23 mouse cellular contexts compared by ENCODE assay signal in the genomic region with DNA sequence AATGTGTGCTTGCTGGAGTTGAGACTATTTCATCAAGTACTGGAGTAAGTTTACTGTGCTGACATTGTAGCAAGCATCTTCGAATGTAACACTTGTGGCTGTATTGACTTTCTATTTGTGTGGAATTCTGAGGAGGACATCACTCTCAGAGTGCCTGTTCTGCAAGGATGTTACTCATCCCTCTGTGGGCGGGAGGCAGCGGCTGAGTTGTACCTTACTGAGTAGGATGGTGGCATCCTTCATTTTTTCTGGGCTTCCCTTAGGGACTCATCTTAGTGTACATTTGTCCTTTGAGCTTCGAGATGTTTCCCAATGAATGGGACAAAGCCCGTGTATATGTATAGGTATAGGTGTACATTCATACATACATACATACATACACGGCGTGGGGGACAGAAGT. TPM values are rescaled to one million over a fixed set of nuclear protein-coding genes. Genes with fewer than 3 reads are reported as not detected.
DNase-seq lines count a peak whose midpoint lies in the region; ATAC-seq lines count a peak whose summit lies in the region.
"Had no signal": no experiment of that assay in that cellular context is flagged by ENCODE, and none has a peak within 500 bp of the region (broad histone marks: within the 10 kb centered on the region; RNA-seq: fewer than 3 reads in every experiment).

No protein-coding gene starts in this region.

- H3K4me1 ChIP-seq in forebrain, embryonic 11.5 days (replicated peaks; ENCODE audit: control insufficient read depth, insufficient read depth, low read length): peaks cover 8% of the 10 kb centered on the region; the same call in 1 of the 2 replicates
- H3K4me1 ChIP-seq in forebrain, embryonic 10.5 days: peaks cover 16% of the 10 kb centered on the region

- no peak for ATAC-seq in forebrain, embryonic 11.5 days (replicated peaks; ENCODE audit: low FRiP score)
- ATAC-seq: CD4-positive, CD25-positive, alpha-beta regulatory T cell, adult 4 months; forebrain, embryonic 13.5 days; forebrain, postnatal 0 days had no signal

- WGBS in forebrain, embryonic 11.5 days: 87% methylated on average over 7 of the region's 7 CpGs
- WGBS in forebrain, embryonic 10.5 days: 88% methylated on average over 7 of the region's 7 CpGs

- no peaks in the 10 kb centered on the region for H3K9me3 ChIP-seq in forebrain, embryonic 11.5 days (ENCODE audit: control insufficient read depth, low read length)
- no peaks in the 10 kb centered on the region for H3K9me3 ChIP-seq in forebrain, embryonic 10.5 days
- H3K9me3 ChIP-seq: embryonic facial prominence, embryonic 12.5 days; forebrain, embryonic 13.5 days; heart, embryonic 13.5 days; hindbrain, embryonic 15.5 days had no signal

- DNase-seq in forebrain, embryonic 11.5 days (ENCODE audit: low spot score): peak; percentile 20
- no peak for DNase-seq in forebrain, embryonic 10.5 days (ENCODE audit: extremely low spot score, low spot score)
- peak; percentile 45 to 60 for DNase-seq in left cerebral cortex, adult 18-20 months (ENCODE audit: low spot score in 2 of 2)
- DNase-seq in left cerebral cortex, adult 11 months (ENCODE audit: low spot score): no peak
- peak; percentile 58 to 68 for DNase-seq in right cerebral cortex, adult 2 months (ENCODE audit: low spot score in 2 of 2)
- no peak for DNase-seq in right cerebral cortex, postnatal 14 days
- DNase-seq in telencephalon, adult 2 months (ENCODE audit: low read depth, low spot score): peak; percentile 23
- no peak for DNase-seq in cerebellum, postnatal 4 days (ENCODE audit: low spot score in 2 of 2)
- DNase-seq: adrenal gland, adult 8-10 months; adrenal gland, postnatal 36 days; B cell, adult 2 months; cerebellum, adult 11 months; cerebellum, adult 8-10 months; cerebellum, postnatal 14 days; forebrain, postnatal 0 days; gastrocnemius, postnatal 14 days; heart, postnatal 36 days had no signal

- H3K4me2 ChIP-seq in forebrain, embryonic 11.5 days (ENCODE audit: low read depth, low read length, severe bottlenecking): no peak overlapping the region

- H3K27me3 ChIP-seq in forebrain, embryonic 11.5 days (ENCODE audit: control insufficient read depth, insufficient read depth, low read length): peaks cover 24% of the 10 kb centered on the region
- H3K27me3 ChIP-seq in forebrain, embryonic 10.5 days (ENCODE audit: poor library complexity, severe bottlenecking): peaks cover 46% of the 10 kb centered on the region

- no peak overlapping the region for H3K9ac ChIP-seq in forebrain, embryonic 11.5 days (ENCODE audit: low read length)
- H3K9ac ChIP-seq: embryonic facial prominence, embryonic 12.5 days; forebrain, embryonic 13.5 days; forebrain, postnatal 0 days; heart, embryonic 13.5 days; hindbrain, embryonic 15.5 days had no signal

- H3K4me3 ChIP-seq in forebrain, embryonic 11.5 days (ENCODE audit: low read depth, low read length): no peak overlapping the region
- H3K4me3 ChIP-seq in forebrain, embryonic 10.5 days: no peak overlapping the region
- H3K4me3 ChIP-seq: forebrain, embryonic 13.5 days had no signal

- H3K27ac ChIP-seq in forebrain, embryonic 11.5 days (ENCODE audit: low read depth, low read length): no peak overlapping the region
- no peak overlapping the region for H3K27ac ChIP-seq in forebrain, embryonic 10.5 days
- H3K27ac ChIP-seq: embryonic facial prominence, embryonic 12.5 days; forebrain, embryonic 13.5 days; heart, embryonic 13.5 days; hindbrain, embryonic 15.5 days had no signal

- H3K36me3 ChIP-seq in forebrain, embryonic 11.5 days (ENCODE audit: control insufficient read depth, insufficient read depth, low read length): no peaks in the 10 kb centered on the region
- no peaks in the 10 kb centered on the region for H3K36me3 ChIP-seq in forebrain, embryonic 10.5 days (replicated peaks)
- H3K36me3 ChIP-seq: embryonic facial prominence, embryonic 12.5 days; G1E; heart, embryonic 13.5 days; hindbrain, embryonic 15.5 days had no signal

RNA-seq across cellular contexts. Expression of a gene that starts 1.1 kb away (rescaled TPM):
- polyA plus RNA-seq in forebrain, embryonic 11.5 days (2014; fragmentation: Nextera tagmentation; extraction: Ambion mirVana): 0.19 and 0.20 TPM in 2 replicates
- 0.05 TPM in 1 of 2 replicates, not detected in the other for polyA plus RNA-seq in forebrain, embryonic 10.5 days (2016; fragmentation: Nextera tagmentation; extraction: Ambion mirVana)
- total RNA-seq in left cerebral cortex, adult 18-20 months (2021): 1 to 10 TPM; 2.7 to 3.0 TPM
- polyA plus RNA-seq: CD4-positive, CD25-positive, alpha-beta regulatory T cell, adult 4 months; G1E had no signal

Comparison
In these comparisons a context has a peak if more than half of its experiments do, and no peak if none do; other contexts are left out.
1. DNase-seq: peak in forebrain, embryonic 11.5 days (single experiment), left cerebral cortex, adult 18-20 months (2 of 2), right cerebral cortex, adult 2 months (2 of 2) and telencephalon, adult 2 months (single experiment); none in forebrain, embryonic 10.5 days (single experiment), left cerebral cortex, adult 11 months (single experiment), right cerebral cortex, postnatal 14 days (single experiment) and cerebellum, postnatal 4 days (0 of 2).